Mouse (Mus musculus) kidney, adult 2 months (tissue): ENCODE data around the gene Gm43552.

Experiments used
- CTCF ChIP-seq: fragments of 200-500 bp; conservative IDR thresholded peaks from 2 replicates; pipeline ENCODE4 v1.5.1; 2011; ENCODE audit warnings: low read depth, mild to moderate bottlenecking, control low read depth, low read length, moderate library complexity, mixed read lengths; ENCODE audit not compliant: insufficient read depth, insufficient read length
- POLR2A ChIP-seq: fragments of 200-500 bp; IDR thresholded peaks from one replicate; pipeline ENCODE4 v1.6.1; 2011; ENCODE audit warnings: low read depth, low read length, control low read depth

- no peak for TF ChIP-seq CTCF
- no peak for TF ChIP-seq POLR2A
Observed at GRCm38 (mm10) chr5:65479681-65480445, 12.8 kb downstream of the Gm43552 start.
